Mouse (Mus musculus) thymus, postnatal 14 days (tissue): ENCODE data around the gene Higd1b.

Experiments
- DNase-seq: peaks from one replicate; pipeline ENCODE4 v3.0.0; 2021

Gene Higd1b

DNA sequence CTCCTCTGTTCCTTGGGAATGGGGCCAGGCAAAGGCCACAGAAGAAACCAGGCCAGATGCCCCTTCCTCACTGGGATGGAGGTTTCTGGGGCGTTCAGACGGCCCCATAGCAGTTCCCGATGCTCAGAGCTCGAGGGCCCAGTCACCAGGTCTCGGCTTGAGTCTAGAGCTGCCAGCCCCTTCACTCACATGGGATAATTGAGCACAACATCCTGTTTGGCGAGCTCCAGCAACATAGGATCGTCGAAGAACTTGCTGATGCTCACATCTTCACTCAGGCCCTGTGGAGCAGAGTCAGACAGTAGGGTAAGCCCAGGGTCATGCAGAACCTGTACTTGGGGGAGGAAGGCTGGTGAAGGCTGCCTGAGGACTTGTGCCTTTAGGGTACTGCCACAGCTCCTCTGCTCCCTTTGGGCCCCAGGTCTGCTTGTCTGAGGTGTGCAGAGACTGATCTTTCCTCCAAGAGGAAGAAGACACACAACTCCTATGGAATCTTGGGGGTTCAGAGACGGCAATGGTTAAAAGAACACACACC is 3.0 kb downstream of the Higd1b start:
- DNase-seq, result no peak

- no peak for DNase-seq
Observed at GRCm38 (mm10) chr11:102845926-102846325, 10.3 kb downstream of the Higd1b start.

DNA sequence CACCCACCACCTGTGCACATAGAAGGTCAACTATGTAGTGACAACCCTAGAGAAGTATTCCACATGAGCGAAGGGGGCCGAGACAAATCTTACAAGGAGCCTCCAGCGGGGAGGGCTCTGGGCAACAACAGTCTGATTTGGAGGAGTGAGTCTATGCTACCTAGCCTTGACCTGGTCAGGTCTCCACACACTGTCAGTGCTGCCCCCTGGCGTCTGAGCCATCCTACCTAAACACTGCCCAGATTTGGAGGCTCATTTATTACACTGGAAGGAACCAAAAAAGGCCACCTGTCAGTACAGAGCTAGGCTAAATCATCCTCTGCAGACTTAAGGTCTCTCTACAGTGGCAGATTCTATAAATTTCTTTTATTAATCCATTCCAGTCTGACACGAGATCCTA is 16.2 kb downstream of the Higd1b start:
- peak; percentile 62 for DNase-seq

DNA sequence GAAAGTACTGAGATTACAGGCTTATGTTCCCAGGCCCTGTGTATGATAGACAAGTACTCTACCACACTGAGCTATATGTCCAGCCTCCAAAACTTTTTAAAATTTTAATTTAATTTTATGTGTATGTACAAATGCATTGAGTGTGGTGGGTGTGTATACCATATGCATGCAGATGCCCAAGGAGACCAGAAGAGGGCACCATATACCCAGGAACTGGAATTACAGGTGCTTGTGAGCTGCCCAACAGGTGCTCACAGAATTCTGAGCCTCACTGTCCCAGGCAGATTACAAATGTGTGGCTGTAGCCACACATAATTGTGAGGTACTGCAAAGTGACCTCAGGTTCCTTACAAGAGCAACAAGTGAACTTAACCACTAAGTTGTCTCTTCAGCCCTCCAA is 18.1 kb downstream of the Higd1b start:
- DNase-seq, result peak; percentile 17

- no peak for DNase-seq
Observed at GRCm38 (mm10) chr11:102855941-102856340, 20.3 kb downstream of the Higd1b start.

GRCm38 (mm10) chr11:102858951-102859350 is 23.3 kb downstream of the Higd1b start:
- no peak for DNase-seq

- DNase-seq, result no peak
Observed at GRCm38 (mm10) chr11:102859933-102860332, 24.3 kb downstream of the Higd1b start.

DNA sequence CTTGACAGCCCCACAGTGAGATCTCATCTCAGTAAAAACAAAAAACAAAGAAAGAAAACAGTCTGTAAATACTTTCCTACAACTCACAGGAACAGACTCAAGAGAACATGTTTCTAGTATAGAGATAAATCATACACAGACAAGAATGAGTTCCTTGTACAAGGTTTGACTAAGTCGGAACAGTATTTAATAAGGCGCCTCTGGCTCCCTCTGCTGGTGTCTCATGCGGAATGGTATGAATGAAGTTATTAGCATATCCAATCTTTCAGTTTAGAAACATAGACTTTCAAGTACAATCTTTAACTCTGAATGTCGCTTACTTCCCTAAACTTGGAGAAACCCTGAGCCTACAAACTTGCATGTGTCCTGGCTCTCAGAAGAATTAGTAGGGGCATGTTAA is 28.6 kb downstream of the Higd1b start:
- DNase-seq, result peak; percentile 63

GRCm38 (mm10) chr11:102874801-102875334 is 39.2 kb downstream of the Higd1b start:
- DNase-seq, result no peak

- DNase-seq, result no peak
Observed at GRCm38 (mm10) chr11:102879558-102879957, 43.9 kb downstream of the Higd1b start.

DNA sequence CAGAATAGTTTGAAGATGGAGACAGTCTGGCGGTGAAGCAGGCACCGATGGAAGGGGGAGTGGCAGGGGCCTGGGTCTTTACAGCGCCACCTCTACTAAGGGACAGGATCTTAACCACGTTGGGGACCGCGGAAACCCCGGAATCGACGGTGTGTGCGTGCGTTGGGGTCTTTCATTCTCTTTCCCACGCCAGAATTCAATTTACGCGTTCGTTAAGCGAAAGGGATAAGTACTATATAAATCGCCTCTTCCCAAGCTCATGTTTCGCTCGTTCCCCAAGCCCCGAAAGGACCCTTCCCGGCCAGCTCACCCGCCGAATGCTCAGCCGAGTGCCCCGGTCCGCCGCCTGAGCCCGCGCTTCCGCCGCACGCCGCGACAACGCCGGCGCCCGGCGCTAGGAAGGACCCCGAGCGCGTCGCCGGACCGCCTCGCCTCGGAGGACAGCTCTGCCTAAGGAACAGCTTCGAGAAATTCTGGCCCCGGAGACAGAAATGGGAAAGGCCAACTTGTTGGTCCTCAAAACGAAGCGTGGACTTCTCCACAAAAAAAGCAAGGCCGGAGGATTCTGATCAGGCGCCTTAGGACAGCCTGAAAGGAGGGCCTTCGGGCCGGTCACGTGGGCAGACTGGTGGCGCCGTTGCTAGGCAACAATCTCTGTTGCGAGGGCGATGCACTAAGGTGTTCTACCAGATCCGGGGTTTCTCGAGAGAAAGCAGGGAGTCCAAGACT is 45.1 kb downstream of the Higd1b start, which contains the start of the genes Eftud2 and Ccdc103:
Gene Eftud2 (minus strand): TSS at position 401 of the 729 bp plus-strand sequence.
Gene Ccdc103 (plus strand): TSS at position 620 of the 729 bp plus-strand sequence.
- peak; percentile 93 for DNase-seq

DNA sequence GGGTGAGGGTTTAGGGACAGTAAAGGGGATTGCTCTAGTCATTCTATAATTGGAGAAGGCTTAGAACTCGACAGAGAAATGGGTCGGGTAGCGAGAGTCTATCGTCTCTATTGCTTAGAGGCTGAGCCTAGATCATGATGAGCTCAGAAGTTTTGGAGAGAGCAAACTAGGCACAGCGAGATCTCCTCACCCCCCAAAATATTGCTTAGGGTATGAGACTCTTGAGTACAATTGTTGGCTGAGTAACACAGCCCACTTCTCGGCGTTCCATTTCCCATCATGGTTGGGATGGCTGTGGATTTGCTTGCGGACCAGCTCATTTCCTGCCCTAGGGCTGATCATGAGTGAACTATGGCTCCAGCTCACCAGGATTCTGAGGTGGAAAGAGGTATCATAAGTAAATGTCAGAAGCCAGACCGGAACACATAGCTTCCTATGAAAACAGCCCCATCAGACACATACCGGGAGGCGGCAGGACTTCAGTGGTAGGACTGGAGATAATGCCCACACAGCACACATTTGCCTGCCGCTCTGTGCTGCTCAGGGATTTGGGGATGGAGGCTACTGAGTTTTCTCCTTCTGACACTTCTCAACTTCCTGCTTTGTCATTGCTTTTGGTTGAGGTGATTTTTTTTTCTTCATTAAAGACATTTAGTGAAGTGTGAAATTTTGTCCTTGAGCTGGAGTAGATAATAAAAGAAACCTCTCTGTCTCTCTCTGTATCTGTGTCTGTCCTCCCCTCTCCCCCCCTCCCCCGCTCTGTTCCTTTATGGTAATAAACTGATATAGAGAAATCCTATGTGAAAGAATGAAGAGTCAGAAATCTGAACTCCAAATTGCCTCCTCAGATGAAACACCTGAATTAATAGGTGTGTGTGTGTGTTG is 45.9 kb downstream of the Higd1b start:
- DNase-seq, result peak; percentile 17

DNA sequence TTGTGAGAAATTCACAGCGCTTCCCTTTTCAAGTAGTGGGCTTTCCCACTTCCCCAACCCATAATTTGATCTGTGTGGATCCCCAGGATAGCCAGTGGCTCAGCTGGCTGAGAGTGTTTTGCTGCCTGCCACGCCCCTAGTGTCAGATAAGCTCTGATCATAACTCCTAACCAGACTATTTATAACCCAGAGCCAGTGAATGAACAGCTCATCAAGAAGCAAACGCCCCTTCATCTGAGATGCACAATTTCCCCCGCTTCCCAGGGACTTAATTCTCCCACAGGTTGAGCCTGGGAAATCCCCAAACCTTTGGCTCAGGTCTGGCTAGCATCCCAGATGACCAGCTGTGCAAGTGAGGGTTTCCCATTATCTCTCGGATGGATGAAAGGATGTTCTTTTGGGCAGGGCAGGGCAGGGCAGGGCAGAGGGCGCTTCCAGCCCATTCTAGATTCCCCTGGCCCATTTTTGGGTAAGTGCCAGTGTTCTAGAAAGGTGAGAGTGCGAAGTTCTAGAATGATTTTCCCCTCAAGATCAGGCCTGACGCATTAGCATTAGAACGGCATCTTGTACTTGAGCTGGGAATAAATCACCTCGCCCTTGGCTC is 49.1 kb downstream of the Higd1b start, which contains the start of gene Fam187a:
Gene Fam187a (plus strand): TSS at position 554 of the 604 bp plus-strand sequence.
- no peak for DNase-seq

DNA sequence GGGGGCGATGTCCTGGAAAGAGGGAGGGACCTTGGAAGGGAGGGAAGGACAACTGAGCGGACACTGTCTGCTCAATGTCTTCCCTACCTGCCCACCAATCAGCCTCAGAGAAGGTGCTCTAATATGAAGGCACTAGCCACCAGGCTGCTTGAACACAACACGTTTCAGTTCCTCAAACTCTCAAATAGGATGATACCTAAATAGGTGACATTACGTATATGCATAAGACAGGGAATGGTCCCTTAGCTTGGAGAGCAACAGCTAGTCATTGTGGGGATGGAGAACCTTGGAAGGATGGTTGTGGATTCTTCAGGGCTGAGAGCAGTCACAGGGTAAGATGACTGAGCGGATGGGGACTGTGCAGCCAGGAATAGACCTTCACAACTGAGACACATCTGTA is 51.8 kb downstream of the Higd1b start:
- no peak for DNase-seq
